Mouse (Mus musculus) liver, postnatal 0 days (tissue): ENCODE results near the gene Snn. TPM values are rescaled to one million over a fixed set of nuclear protein-coding genes. Genes with fewer than 3 reads are reported as not detected.

ENCODE experiments used
- ATAC-seq: fragments of 200-750 bp; cut with Nextera tagmentation; 2 replicates; pipeline ENCODE4 v1.8.0; 2017; ENCODE audit warnings: mild to moderate bottlenecking, moderate library complexity
- DNase-seq: peaks from one replicate; pipeline ENCODE4 v3.0.0-alpha.2; 2016
- H3K27ac ChIP-seq: fragments of 300-500 bp; sonication (generic); 2 replicates; pipeline ENCODE4 v1.5.1; 2014; ENCODE audit warnings: antibody characterized with exemption, moderate library complexity, mild to moderate bottlenecking, low read depth
- H3K27me3 ChIP-seq: fragments of 300-500 bp; sonication (generic); 2 replicates; pipeline ENCODE4 v1.6.1; 2014; ENCODE audit warnings: low read length, control low read depth, mixed read lengths; ENCODE audit not compliant: insufficient read depth
- H3K36me3 ChIP-seq: fragments of 300-500 bp; sonication (generic); replicated peaks from 2 replicates; pipeline ENCODE4 v1.6.1; 2014; ENCODE audit warnings: mild to moderate bottlenecking, control low read depth, low read length, moderate library complexity, mixed read lengths; ENCODE audit not compliant: insufficient read depth
- H3K4me1 ChIP-seq: fragments of 300-500 bp; sonication (generic); 2 replicates; pipeline ENCODE4 v1.6.1; 2014; ENCODE audit warnings: antibody characterized with exemption, mild to moderate bottlenecking, control low read depth; ENCODE audit not compliant: insufficient read depth
- H3K4me2 ChIP-seq: fragments of 300-500 bp; sonication (generic); 2 replicates; pipeline ENCODE4 v1.6.1; 2014; ENCODE audit warnings: low read depth, mild to moderate bottlenecking, low read length, moderate library complexity, mixed read lengths
- H3K4me3 ChIP-seq: fragments of 300-500 bp; sonication (generic); 2 replicates; pipeline ENCODE4 v1.5.1; 2014; ENCODE audit warnings: low read depth, low read length
- H3K9ac ChIP-seq: fragments of 300-500 bp; sonication (generic); replicated peaks from 2 replicates; pipeline ENCODE4 v1.6.1; 2014; ENCODE audit warnings: mild to moderate bottlenecking, moderate library complexity
- H3K9me3 ChIP-seq: fragments of 300-500 bp; sonication (generic); 2 replicates; pipeline ENCODE4 v1.6.1; 2016; ENCODE audit warnings: mild to moderate bottlenecking, control low read depth, low read length, mixed read lengths
- CTCF ChIP-seq: sonication (generic); IDR thresholded peaks from 2 replicates; pipeline ENCODE4 v1.5.1; 2016; ENCODE audit warnings: antibody characterized with exemption, low read depth
- EP300 ChIP-seq: IDR thresholded peaks from 2 replicates; pipeline ENCODE4 v1.6.1; 2016; ENCODE audit warnings: antibody characterized with exemption, low read depth, mild to moderate bottlenecking
- WGBS: fragments of 180-500 bp; shearing (Covaris S2); extraction: QIAGEN DNeasy Blood & Tissue Kit; methylation state at CpG from one replicate; pipeline ENCODE4 v1.1.7; 2014; ENCODE audit not compliant: insufficient replicate concordance; 5-methylcytosine and 5-hydroxymethylcytosine counted together
- polyA plus RNA-seq: library from polyadenylated mRNA; unstranded; fragments of >200 nt; fragmentation: Nextera tagmentation; extraction: Ambion mirVana; gene quantifications from 2 replicates; pipeline ENCODE4 v1.2.1, GENCODE M21; 2015

The Snn gene
- polyA plus RNA-seq, 1 experiment from 2014 or later: 4.8 TPM

DNA sequence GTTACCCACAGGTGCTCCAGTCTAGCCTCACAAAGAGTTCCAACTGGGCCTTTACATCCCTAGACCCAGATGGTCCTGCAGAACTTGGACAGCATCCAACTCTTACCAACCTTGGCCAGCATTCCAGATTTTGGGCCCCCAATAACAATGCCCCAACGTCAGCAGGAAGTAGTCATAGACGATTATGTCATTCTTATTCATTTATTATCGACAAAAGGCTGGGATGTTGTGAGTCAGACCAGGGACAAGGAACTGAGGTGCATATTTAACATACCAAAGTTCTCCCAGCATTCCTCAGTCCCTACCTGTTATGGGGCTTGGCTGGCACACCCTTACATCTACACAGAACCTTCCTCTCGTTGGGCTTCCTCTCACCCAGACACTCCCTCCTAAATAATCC lies 44.4 kb upstream of the Snn start:
- H3K4me2 ChIP-seq: no peak overlapping the region
- no peaks in the 10 kb centered on the region for H3K27me3 ChIP-seq
- WGBS: 55% methylated on average over 4 of the region's 4 CpGs
- H3K9me3 ChIP-seq: no peaks in the 10 kb centered on the region
- H3K27ac ChIP-seq: no peak overlapping the region
- TF ChIP-seq EP300 (no peak), CTCF (no peak)
- H3K9ac ChIP-seq: no peak overlapping the region
- ATAC-seq (no peak), DNase-seq (no peak)
- peaks cover 15% of the 10 kb centered on the region for H3K4me1 ChIP-seq
- H3K36me3 ChIP-seq: no peaks in the 10 kb centered on the region
- no peak overlapping the region for H3K4me3 ChIP-seq

DNA sequence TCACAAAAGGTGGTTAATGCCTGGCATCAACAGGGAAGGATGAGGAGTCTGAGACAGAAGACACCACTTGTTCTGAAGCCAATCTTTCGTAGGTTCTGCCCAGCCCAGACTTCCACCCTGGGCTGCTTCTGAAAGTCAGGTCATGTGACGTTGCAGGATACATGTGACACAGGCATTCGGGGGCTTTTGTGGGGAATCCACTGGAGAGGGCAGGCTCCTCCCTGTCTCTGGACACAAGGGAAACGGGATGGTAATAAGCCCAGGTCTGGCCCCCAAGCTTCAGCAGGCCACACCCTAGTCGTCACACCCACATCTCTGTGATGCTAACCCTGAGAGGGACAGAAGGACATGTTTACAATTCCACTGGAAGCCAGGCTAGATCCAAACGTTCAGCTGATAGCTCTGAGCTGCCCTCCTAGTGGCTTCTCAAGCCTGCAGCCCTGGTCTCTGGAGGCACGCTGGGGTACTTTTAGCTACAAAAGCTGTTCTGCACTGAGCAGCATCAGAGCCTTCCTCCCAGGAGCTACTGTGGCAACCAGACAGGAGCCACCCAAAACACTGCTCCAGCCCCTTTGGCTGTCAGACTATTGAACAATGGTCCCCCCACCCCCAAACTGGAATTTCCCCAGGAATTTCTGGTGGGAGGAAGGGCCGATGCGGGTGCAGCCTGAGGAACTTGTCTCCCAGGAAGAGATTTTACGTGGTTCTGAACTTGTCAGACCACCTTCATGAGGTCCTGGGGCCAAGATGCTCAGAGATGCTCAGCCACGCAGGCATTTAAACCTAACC lies 42.7 kb upstream of the Snn start:
- no peak for ATAC-seq

DNA sequence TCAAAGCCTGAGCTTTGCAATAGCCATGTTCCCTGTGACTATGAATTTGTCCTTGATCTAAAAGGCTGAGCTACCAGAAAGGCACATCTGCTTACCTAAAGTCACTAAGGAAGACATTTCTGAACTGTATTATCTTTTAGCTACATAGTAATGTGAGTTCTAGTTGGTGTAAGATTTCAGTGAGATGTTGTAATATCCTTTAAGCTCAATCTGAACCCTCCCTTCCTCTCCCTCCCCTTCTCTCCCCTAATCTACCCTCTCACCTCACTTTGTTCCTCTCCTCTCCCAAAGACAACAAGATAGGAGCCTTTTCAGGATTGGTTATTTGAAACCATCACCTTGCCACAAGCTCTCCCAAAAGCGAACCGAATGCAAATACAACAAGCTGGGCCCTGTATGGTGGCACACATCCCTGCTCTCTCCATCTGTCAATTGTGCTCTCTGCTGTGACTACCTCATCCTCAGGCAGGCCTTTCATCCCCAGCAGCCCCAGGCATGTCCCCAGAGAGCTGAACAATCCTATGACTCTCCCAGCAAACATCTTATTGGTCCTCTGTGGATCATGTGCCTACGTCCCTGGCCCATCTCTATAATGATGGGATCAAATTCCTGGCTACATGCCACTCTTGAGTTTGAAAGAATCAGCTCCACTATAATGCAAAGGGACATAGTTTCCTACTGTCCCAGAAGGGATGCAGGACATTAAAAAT lies 39.2 kb upstream of the Snn start:
- Histone ChIP-seq H3K27ac (no peak overlapping the region), H3K9me3 (no peaks in the 10 kb centered on the region), H3K4me2 (no peak overlapping the region; the same call in 1 of the 2 replicates), H3K4me1 (no peaks in the 10 kb centered on the region), H3K27me3 (no peaks in the 10 kb centered on the region), H3K9ac (no peak overlapping the region), H3K4me3 (no peak overlapping the region), H3K36me3 (no peaks in the 10 kb centered on the region)
- ATAC-seq (no peak), DNase-seq (no peak)
- TF ChIP-seq CTCF: no peak
- TF ChIP-seq EP300: no peak
- WGBS: 70% methylated on average over 3 of the region's 3 CpGs

More for the DNA sequence above, 42.7 kb upstream of the Snn start:
- H3K4me1 ChIP-seq: no peaks in the 10 kb centered on the region; the same call in 1 of the 2 replicates
- no peaks in the 10 kb centered on the region for H3K9me3 ChIP-seq
- H3K9ac ChIP-seq: no peak overlapping the region
- no peak overlapping the region for H3K4me3 ChIP-seq
- 52% methylated on average over 11 of the region's 11 CpGs for WGBS
- H3K36me3 ChIP-seq: no peaks in the 10 kb centered on the region
- no peak overlapping the region for H3K4me2 ChIP-seq
- no peaks in the 10 kb centered on the region for H3K27me3 ChIP-seq
- DNase-seq: no peak
- H3K27ac ChIP-seq: no peak overlapping the region
- TF ChIP-seq CTCF (no peak), EP300 (no peak)

DNA sequence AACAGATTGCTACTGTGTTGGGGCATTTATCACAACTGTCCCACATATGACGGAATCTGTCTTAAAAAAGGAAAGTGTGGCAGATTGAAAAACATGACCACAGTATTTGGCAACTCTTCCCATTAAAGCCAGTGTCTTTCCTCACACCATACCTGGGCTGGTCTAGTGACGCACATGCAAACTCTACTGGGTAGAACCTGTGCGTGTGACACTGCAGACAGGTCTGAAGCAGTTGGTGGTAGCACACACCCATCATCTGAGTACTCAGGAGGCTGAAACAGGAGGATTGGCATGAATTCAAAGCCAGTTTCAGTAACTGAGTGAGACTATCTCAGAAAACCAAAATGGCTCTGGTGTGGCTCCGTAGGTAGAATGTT lies 38.6 kb upstream of the Snn start:
- H3K36me3 ChIP-seq: no peaks in the 10 kb centered on the region
- DNase-seq: no peak
- H3K9me3 ChIP-seq: no peaks in the 10 kb centered on the region
- no peak overlapping the region for H3K4me2 ChIP-seq
- H3K4me3 ChIP-seq: no peak overlapping the region
- H3K27ac ChIP-seq: no peak overlapping the region
- WGBS: 68% methylated on average over 4 of the region's 4 CpGs
- no peaks in the 10 kb centered on the region for H3K4me1 ChIP-seq
- H3K9ac ChIP-seq: no peak overlapping the region
- TF ChIP-seq EP300: no peak
- no peak for TF ChIP-seq CTCF
- H3K27me3 ChIP-seq: no peaks in the 10 kb centered on the region
- 0 out of 2 replicates have a peak, but pooled peaks have one; percentile 13 for ATAC-seq

DNA sequence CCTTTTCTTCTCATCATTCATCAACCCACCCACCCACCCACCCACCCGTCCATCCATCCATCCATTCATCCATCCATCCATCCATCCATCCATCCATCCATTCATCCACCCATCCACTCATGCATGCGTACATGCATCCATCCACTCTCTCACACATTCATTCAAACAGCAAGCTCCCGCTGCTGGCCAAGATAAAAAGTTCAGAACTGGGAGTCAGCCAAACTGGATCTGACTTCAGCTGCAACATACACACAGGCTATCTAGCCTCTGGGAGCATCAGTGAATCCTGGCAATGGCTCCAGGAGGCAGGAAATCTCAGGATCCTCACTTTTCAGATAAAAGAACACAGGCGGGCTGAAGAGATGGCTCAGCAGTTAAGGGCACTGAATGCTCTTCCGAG lies 37.1 kb upstream of the Snn start:
- DNase-seq (no peak), ATAC-seq (no peak)
- Histone ChIP-seq H3K4me1 (no peaks in the 10 kb centered on the region), H3K9me3 (no peaks in the 10 kb centered on the region), H3K36me3 (no peaks in the 10 kb centered on the region), H3K9ac (no peak overlapping the region), H3K27ac (no peak overlapping the region), H3K4me2 (no peak overlapping the region), H3K27me3 (no peaks in the 10 kb centered on the region), H3K4me3 (no peak overlapping the region)
- no peak for TF ChIP-seq EP300
- TF ChIP-seq CTCF: peak; percentile 16; the same call in 1 of the 2 replicates
- WGBS: 71% methylated on average over 5 of the region's 5 CpGs

DNA sequence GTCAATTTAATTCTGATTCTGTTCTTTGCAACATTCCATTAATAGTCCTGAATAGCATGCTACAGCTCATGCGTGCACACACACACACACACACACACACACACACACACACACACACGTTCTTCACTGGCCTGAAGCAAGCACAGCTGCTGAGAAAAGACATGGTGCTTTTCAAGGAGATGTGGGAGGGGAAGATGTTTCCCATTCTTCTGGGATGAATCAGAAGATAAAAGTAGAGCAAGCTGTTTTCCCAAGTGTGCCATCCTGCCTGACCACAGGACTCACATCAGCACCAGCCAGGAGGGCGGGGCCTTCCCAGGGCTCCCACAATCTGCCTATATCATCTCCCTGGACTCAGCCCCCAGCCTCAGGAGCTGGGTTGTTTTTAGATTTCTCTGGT lies 35.9 kb upstream of the Snn start:
- H3K9ac ChIP-seq: no peak overlapping the region
- no peak overlapping the region for H3K4me3 ChIP-seq
- no peaks in the 10 kb centered on the region for H3K4me1 ChIP-seq
- no peak for ATAC-seq
- H3K9me3 ChIP-seq: no peaks in the 10 kb centered on the region
- H3K4me2 ChIP-seq: no peak overlapping the region
- no peaks in the 10 kb centered on the region for H3K36me3 ChIP-seq
- no peak for DNase-seq
- 77% methylated on average over 3 of the region's 3 CpGs for WGBS
- TF ChIP-seq CTCF (no peak), EP300 (no peak)
- no peaks in the 10 kb centered on the region for H3K27me3 ChIP-seq
- no peak overlapping the region for H3K27ac ChIP-seq
